Mouse (Mus musculus): ENCODE results near the gene Myog.
"Not testable (repeated sequence)": the region's sequence is repeated elsewhere in the genome, so short reads cannot be mapped to it uniquely, and the experiment has no call there.

The Myog gene

DNA sequence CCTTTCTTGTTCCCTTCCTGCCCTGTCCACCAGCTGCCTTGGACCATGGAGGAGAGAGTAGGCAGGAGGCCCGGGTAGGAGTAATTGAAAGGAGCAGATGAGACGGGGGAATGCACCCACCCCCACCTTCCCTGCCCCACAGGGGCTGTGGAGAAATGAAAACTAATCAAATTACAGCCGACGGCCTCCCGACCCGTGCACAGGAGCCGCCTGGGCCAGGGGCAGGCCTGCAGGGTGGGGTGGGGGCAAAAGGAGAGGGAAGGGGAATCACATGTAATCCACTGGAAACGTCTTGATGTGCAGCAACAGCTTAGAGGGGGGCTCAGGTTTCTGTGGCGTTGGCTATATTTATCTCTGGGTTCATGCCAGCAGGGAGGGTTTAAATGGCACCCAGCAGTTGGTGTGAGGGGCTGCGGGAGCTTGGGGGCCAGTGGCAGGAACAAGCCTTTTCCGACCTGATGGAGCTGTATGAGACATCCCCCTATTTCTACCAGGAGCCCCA is at the start of gene Myog:
Myog (plus strand) TSS at position 392 of the 502 bp plus-strand sequence.
- DNase-seq: no peak

DNA sequence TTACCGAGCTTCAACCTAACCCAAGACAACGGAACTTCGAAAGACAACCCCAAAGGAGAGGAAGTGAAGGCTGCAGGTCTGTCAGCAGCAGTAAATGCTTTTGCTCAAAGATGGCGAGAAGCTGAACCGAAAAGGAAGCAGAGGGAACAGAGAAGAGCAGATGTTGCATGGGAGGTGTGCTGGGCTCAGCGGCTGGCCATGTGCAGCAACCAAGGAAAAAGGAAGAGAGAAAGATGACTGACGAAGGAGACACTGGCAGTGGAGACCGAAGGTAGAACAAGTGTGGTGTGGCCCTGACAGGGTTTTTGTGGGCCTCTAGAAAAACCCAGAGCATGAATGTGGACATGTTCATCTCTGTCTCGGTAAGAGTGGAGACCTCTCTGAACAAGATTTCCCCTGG is 49.1 kb upstream of the Myog start:
- no peak for DNase-seq

- DNase-seq: no peak
Measured at GRCm38 (mm10) chr1:134241298-134241697, 48.5 kb upstream of the Myog start.

GRCm38 (mm10) chr1:134242286-134242685 is 47.5 kb upstream of the Myog start:
- no peak for DNase-seq

GRCm38 (mm10) chr1:134243505-134243904 is 46.3 kb upstream of the Myog start:
- peak; percentile 23 for DNase-seq

GRCm38 (mm10) chr1:134243948-134244914 is 45.6 kb upstream of the Myog start:
- peak; percentile 97 for DNase-seq

DNA sequence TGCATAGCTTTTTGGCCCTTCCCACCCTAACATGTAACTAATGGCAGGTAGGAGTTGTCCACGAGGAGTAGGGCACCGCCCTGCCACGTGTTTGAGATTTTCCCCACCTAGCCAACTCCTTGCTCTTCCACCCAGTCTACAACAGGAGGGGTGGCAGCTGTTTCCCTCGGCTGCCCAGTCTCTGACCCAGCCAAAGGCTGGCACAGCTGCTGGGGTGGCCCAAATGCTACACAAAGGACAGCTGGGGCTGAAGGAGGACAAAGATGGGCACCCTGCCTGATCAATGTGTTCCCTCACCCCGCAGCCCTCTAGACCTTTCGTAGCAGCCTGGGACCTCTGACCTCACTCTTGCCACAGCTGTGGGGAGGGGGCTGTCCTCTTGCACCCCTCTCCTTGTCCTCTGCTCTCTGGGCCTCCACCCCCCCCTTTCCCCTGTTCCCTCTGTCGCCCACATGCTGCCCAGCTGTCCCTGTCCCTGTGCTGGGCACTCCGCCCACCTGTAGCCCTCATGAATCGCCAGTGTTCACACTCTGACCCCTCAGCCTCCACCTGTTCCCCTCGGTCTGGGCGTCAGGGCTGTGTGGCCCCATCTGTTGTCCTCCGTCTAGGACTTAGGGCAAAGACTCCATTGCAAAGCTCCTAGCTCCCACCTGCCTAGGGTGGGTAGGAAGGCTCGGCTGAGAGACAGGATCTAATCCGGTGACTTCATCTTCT is 44.6 kb upstream of the Myog start:
- no peak for DNase-seq

DNA sequence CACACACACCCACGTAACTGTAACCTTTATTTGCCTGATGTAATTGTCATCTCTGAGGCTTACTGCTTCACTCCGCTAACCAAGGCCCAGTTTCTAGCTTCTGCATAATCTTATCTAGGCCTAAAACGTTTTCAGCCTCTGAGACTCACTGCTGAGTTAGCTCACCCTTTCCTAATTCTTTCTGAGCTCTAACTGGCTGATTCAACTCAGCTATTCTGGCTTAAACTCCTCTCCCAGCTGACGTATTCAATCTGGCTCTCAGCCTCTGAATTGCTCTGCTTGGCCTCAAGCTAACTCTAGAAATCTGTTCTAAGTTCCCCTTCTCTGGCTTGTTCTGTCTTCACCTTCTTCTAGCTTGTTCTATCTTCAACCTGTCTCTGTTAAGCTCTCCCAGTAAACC is 43.2 kb upstream of the Myog start:
- DNase-seq: peak; percentile 36

GRCm38 (mm10) chr1:134249681-134250080 is 40.1 kb upstream of the Myog start:
- DNase-seq: not testable (repeated sequence)

GRCm38 (mm10) chr1:134264341-134264740 is 25.4 kb upstream of the Myog start:
- DNase-seq: no peak

GRCm38 (mm10) chr1:134265797-134266196 is 24.0 kb upstream of the Myog start:
- DNase-seq: no peak

DNA sequence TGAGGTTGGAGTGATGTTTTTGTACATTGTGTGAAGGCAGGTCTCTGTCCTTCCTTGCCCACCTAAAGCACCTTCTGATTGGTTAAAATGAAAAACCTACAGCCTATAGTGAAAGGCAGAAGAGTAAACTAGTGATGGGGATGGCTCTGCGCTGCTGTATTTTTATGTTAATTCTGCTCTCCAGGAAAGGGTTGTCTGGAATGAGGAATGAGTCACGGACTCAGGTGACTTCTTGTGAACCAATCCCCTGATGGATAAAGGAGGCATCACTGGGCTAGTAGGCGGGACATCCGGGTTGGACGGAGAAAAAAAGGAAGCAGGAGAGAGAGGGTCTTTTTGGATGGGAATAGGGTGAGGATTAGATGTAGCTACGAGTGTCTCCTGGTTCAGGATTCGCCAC is 19.8 kb upstream of the Myog start:
- DNase-seq: no peak

GRCm38 (mm10) chr1:134272754-134273250 is 17.0 kb upstream of the Myog start:
- no peak for DNase-seq

DNA sequence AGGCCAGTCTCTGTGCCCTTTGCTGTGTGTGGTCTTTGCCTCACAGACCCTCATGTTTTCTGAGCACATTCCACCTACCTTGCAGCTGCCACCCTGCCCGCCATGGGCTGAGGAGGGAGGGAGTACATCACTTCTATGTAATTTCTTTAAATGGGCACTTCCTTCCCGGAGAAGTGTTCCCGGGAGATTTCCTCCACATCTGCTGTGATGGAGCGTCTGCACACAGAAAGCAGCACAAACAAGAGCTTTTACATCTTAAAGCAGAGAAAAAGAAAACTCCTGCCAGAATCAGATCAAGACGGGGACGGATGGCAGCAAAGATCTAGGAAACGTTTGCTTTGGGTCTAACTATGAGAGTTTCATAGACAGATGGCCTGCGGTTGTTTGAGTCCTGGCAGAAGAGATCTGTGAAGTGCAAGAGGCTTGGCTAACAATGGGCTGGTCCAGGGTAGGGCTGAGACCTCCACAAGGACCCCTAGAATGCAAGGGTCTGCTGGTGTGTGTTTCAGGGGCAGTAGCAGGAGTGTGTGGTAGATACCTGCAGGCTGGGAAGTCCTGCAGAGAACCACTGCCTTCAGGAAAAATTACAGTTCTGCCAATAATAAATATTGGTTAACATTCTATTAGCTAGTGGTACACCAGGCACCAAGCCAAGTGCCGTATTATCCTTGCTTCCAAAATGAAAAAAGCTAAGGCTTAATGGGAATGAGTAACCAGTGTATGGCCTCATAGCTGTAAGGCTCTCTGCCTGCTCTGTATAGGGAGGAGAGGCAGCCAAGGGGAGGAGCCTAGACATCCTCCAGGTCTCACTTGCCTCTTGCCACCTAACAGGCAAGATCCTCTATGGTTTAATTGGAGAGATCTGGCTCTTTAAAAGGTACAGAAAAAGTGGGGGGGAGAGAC is 16.0 kb upstream of the Myog start:
- DNase-seq: no peak

DNA sequence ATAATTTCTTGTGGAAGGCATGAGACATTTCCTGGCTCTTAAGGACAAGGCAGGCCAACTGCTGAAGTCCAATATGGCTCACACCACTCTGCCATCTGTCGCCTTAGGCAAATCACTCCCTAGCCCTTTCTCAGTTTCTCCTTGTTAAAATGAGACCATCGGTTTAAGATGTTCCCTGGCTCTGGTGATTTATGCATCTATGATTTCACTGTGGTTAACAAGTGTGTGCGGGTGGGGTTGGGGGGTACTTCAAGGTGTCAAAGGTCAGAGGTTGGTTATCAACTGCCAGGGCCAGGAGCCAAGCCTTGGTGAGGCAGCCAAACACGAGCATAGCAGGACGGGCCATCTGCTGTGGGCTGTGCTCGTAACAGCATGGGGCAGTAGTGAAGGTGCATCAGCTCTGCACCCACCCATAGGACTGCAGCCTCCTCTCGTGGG is 15.3 kb upstream of the Myog start:
- DNase-seq: no peak

- DNase-seq: peak; percentile 37
Measured at GRCm38 (mm10) chr1:134275616-134276464, 13.9 kb upstream of the Myog start.

DNA sequence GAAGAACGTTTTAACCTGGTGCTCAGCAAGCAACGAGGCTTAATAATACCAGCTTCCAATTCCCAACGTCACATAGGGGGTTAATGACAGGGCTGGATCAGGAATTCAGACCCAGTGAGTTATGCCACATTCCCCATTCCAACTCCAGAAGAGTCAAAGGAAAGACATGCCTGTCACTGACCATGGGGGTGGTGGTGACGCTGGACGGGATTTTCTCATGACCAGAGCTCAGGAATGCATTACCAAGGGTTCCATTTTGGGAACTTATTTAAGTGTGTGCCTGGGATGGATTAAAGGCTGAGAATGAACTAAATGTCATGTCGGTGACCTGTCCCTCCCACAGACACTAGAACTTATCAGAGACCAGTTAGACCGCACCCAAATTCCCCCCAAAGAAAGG is 13.0 kb upstream of the Myog start:
- peak; percentile 21 for DNase-seq

DNA sequence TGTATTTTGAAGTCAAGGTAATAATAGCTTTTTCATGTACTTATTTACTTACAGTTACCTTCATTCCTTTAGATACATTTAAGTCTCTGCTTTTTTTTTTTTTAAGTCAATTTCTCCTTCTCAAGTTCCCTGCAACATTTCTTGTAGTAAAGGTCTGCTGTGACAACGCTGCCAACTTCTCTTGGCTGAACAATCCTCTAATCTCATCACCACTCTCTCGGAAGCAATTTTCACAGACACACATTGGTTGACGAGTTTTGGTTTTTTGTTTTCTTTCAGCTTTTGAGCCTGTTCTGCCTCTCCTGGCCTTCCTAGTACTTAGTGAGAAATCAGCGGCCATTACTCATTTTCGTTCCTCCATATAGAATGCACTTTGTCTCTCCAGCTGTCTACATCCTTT is 9.6 kb upstream of the Myog start:
- no peak for DNase-seq

- DNase-seq: no peak
Measured at GRCm38 (mm10) chr1:134281563-134281962, 8.2 kb upstream of the Myog start.

GRCm38 (mm10) chr1:134282342-134282741 is 7.4 kb upstream of the Myog start:
- no peak for DNase-seq

DNA sequence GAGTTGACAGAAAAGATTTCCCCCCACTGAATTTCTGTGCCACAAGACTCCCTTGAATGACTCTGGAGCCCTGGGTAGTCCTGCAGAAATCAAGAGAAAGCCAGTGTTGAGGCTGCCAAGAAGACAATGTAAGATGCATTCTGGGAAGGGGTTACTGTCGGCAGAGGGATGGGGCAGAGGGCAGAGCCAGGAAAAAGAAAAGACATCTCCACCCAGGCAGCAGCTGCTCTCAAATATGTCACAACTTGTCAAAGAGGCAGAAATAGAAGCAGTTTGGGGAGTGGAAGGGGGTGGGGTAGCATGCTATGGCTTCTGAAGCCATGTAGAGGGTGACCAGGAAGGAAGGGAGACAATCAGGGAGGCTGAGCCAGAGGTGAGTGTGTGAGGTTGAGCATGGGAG is 6.7 kb upstream of the Myog start:
- peak; percentile 38 for DNase-seq
